Mouse (Mus musculus) embryonic fibroblast, embryonic 13.5 days (primary cell): ENCODE measurements at regions not wholly inside any gene's neighbourhood (a gene's known extent, or its start where the extent isn't known, plus 50 kb on each side); places are given as distances from the start of the nearest gene placed in this dataset.

Source experiments
- CTCF ChIP-seq: IDR thresholded peaks from 2 replicates; pipeline ENCODE4 v1.5.1; 2011; ENCODE audit warnings: mild to moderate bottlenecking, control low read depth, low read length, moderate library complexity, borderline replicate concordance; ENCODE audit not compliant: insufficient read depth
- POLR2A ChIP-seq: IDR thresholded peaks from 2 replicates; pipeline ENCODE4 v1.6.1; 2011; ENCODE audit warnings: low read depth, mild to moderate bottlenecking, control low read depth, low read length, moderate library complexity

DNA sequence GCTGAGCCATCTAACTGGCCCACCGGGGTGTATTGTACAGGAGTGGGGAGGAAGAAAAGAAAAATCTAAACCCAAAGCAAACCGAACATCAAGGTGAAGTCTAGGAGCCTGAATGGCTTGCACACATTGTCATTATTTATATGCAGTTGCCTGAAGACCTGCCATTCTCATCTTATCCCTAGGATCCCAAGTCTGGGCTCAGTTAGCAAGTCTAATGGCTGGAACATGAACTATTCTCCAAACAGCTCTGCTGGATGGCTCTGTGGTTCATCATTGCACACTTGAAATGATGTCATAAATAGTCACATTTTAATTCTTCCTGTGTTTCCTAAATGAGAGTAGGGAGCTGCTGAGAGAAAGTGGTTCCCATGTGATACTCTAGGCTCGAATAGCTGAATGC is 219.6 kb upstream of the Mpped2 start:
- TF ChIP-seq CTCF (no peak), POLR2A (no peak)
